Mouse (Mus musculus) lung, adult 2 months (tissue): Measurements from ENCODE around the gene Tpk1. TPM values are rescaled to one million over a fixed set of nuclear protein-coding genes. Genes with fewer than 3 reads are reported as not detected.

Source experiments
- DNase-seq: peaks from one replicate; pipeline ENCODE4 v3.0.0; 2022
- H3K4me1 ChIP-seq: fragments of 200-500 bp; 2 replicates; pipeline ENCODE4 v1.6.1; 2011; ENCODE audit warnings: low read length; ENCODE audit not compliant: control insufficient read depth, insufficient read depth
- H3K4me3 ChIP-seq: fragments of 200-500 bp; replicated peaks from 2 replicates; pipeline ENCODE3; 2011; ENCODE audit warnings: low read depth, mild to moderate bottlenecking, control low read depth, low read length; ENCODE audit errors: extremely low read depth
- CTCF ChIP-seq: fragments of 200-500 bp; IDR thresholded peaks from 2 replicates; pipeline ENCODE4 v1.5.1; 2011; ENCODE audit warnings: mild to moderate bottlenecking, low read length, control low read depth; ENCODE audit not compliant: insufficient read depth
- POLR2A ChIP-seq: fragments of 200-500 bp; IDR thresholded peaks from 2 replicates; pipeline ENCODE4 v1.6.1; 2011; ENCODE audit warnings: low read depth, mild to moderate bottlenecking, control low read depth, low read length, borderline replicate concordance; ENCODE audit errors: extremely low read depth
- WGBS: fragments of 180-500 bp; shearing (Covaris S2); methylation state at CpG from one replicate; pipeline ENCODE4 v1.1.7; 2018; 5-methylcytosine and 5-hydroxymethylcytosine counted together
- polyA plus RNA-seq: library from polyadenylated mRNA; depleted of rRNA; stranded (reverse); fragments of >200 nt; gene quantifications from 2 replicates; pipeline ENCODE4 v1.2.3, GENCODE M21; 2012

The Tpk1 gene
- polyA plus RNA-seq, 1 experiment, result 3.3 TPM

- Histone ChIP-seq H3K4me1 (no peaks in the 10 kb centered on the region), H3K4me3 (no peak overlapping the region)
- TF ChIP-seq CTCF (no peak), POLR2A (no peak)
- DNase-seq, result no peak
- 85% methylated on average over 2 of the region's 2 CpGs for WGBS
Observed at GRCm38 (mm10) chr6:43611770-43612169, 54.3 kb downstream of the Tpk1 start.

GRCm38 (mm10) chr6:43590841-43591541, 75.1 kb downstream of the Tpk1 start:
- WGBS, result 66% methylated on average over 4 of the region's 4 CpGs
- no peaks in the 10 kb centered on the region for H3K4me1 ChIP-seq
- DNase-seq, result no peak
- no peak overlapping the region for H3K4me3 ChIP-seq
- TF ChIP-seq CTCF (no peak), POLR2A (no peak)

GRCm38 (mm10) chr6:43585274-43585673, 80.8 kb downstream of the Tpk1 start:
- no peak for DNase-seq
- H3K4me3 ChIP-seq, result no peak overlapping the region
- no peaks in the 10 kb centered on the region for H3K4me1 ChIP-seq
- TF ChIP-seq POLR2A (no peak), CTCF (no peak)
- 84% methylated on average over 2 of the region's 2 CpGs for WGBS

GRCm38 (mm10) chr6:43581809-43582208, 84.3 kb downstream of the Tpk1 start:
- H3K4me3 ChIP-seq, result no peak overlapping the region
- DNase-seq, result no peak
- TF ChIP-seq CTCF (no peak), POLR2A (no peak)
- H3K4me1 ChIP-seq, result no peaks in the 10 kb centered on the region
- 85% methylated on average over 2 of the region's 2 CpGs for WGBS

GRCm38 (mm10) chr6:43567885-43568284, 98.2 kb downstream of the Tpk1 start:
- TF ChIP-seq CTCF, result no peak
- no peak for TF ChIP-seq POLR2A
- no peak for DNase-seq
- Histone ChIP-seq H3K4me3 (no peak overlapping the region), H3K4me1 (no peaks in the 10 kb centered on the region)
- 75% methylated on average over 1 of the region's 1 CpGs for WGBS

- no peak for DNase-seq
- TF ChIP-seq CTCF (no peak), POLR2A (no peak)
- H3K4me3 ChIP-seq, result no peak overlapping the region
- WGBS, result 73% methylated on average over 4 of the region's 4 CpGs
- H3K4me1 ChIP-seq, result no peaks in the 10 kb centered on the region
Observed at GRCm38 (mm10) chr6:43562474-43562873, 103.6 kb downstream of the Tpk1 start.

- no peak for DNase-seq
- no peak for TF ChIP-seq CTCF
- TF ChIP-seq POLR2A, result no peak
- 73% methylated on average over 1 of the region's 1 CpGs for WGBS
- Histone ChIP-seq H3K4me1 (no peaks in the 10 kb centered on the region), H3K4me3 (no peak overlapping the region)
Observed at GRCm38 (mm10) chr6:43551410-43551809, 114.7 kb downstream of the Tpk1 start.

- no peak for DNase-seq
- Histone ChIP-seq H3K4me1 (no peaks in the 10 kb centered on the region), H3K4me3 (no peak overlapping the region)
- TF ChIP-seq CTCF (no peak), POLR2A (no peak)
- WGBS, result 53% methylated on average over 1 of the region's 1 CpGs
Observed at GRCm38 (mm10) chr6:43546537-43546936, 119.5 kb downstream of the Tpk1 start.

GRCm38 (mm10) chr6:43537252-43537870, 128.7 kb downstream of the Tpk1 start:
- no peak for DNase-seq
- Histone ChIP-seq H3K4me1 (no peaks in the 10 kb centered on the region), H3K4me3 (no peak overlapping the region)
- TF ChIP-seq CTCF, result no peak
- no peak for TF ChIP-seq POLR2A
- WGBS, result 57% methylated on average over 2 of the region's 2 CpGs

GRCm38 (mm10) chr6:43535459-43535858, 130.6 kb downstream of the Tpk1 start:
- no peaks in the 10 kb centered on the region for H3K4me1 ChIP-seq

More at GRCm38 (mm10) chr6:43535459-43535858, 130.6 kb downstream of the Tpk1 start:
- no peak for DNase-seq
- H3K4me3 ChIP-seq, result no peak overlapping the region
- 93% methylated on average over 2 of the region's 2 CpGs for WGBS
- TF ChIP-seq CTCF, result no peak
- TF ChIP-seq POLR2A, result no peak
